Mouse (Mus musculus) lung, postnatal 0 days (tissue): ENCODE results near the gene Gpr108. TPM values are rescaled to one million over a fixed set of nuclear protein-coding genes. Genes with fewer than 3 reads are reported as not detected.

Source experiments
- ATAC-seq: fragments of 200-750 bp; cut with Nextera tagmentation; 2 replicates; pipeline ENCODE4 v1.8.0; 2017; ENCODE audit warnings: moderate library complexity
- DNase-seq: peaks from one replicate; pipeline ENCODE4 v3.0.0-alpha.2; 2016; ENCODE audit warnings: low spot score
- H3K27ac ChIP-seq: fragments of 300-500 bp; sonication (generic); 2 replicates; pipeline ENCODE4 v1.5.1; 2014; ENCODE audit warnings: antibody characterized with exemption, mild to moderate bottlenecking, low read length, mixed read lengths
- H3K27me3 ChIP-seq: fragments of 300-500 bp; sonication (generic); replicated peaks from 2 replicates; pipeline ENCODE4 v1.6.1; 2014; ENCODE audit warnings: low read length, mixed read lengths; ENCODE audit not compliant: insufficient read depth
- H3K36me3 ChIP-seq: fragments of 300-500 bp; sonication (generic); 2 replicates; pipeline ENCODE4 v1.6.1; 2014; ENCODE audit warnings: low read length, mixed read lengths; ENCODE audit not compliant: insufficient read depth
- H3K4me1 ChIP-seq: fragments of 300-500 bp; sonication (generic); 2 replicates; pipeline ENCODE4 v1.6.1; 2014; ENCODE audit warnings: antibody characterized with exemption, low read depth, low read length, mixed read lengths; ENCODE audit not compliant: insufficient read depth
- H3K4me2 ChIP-seq: fragments of 300-500 bp; sonication (generic); replicated peaks from 2 replicates; pipeline ENCODE4 v1.6.1; 2014; ENCODE audit warnings: low read depth, mild to moderate bottlenecking, low read length, moderate library complexity, mixed read lengths
- H3K4me3 ChIP-seq: fragments of 300-500 bp; sonication (generic); 2 replicates; pipeline ENCODE4 v1.5.1; 2014; ENCODE audit warnings: low read depth, low read length
- H3K9ac ChIP-seq: fragments of 300-500 bp; sonication (generic); replicated peaks from 2 replicates; pipeline ENCODE4 v1.6.1; 2014; ENCODE audit warnings: low read depth, mild to moderate bottlenecking
- H3K9me3 ChIP-seq: fragments of 300-500 bp; sonication (generic); 2 replicates; pipeline ENCODE4 v1.6.1; 2016; ENCODE audit warnings: low read length, mixed read lengths
- CTCF ChIP-seq: IDR thresholded peaks from 2 replicates; pipeline ENCODE4 v1.5.1; 2016; ENCODE audit warnings: antibody characterized with exemption, mild to moderate bottlenecking
- EP300 ChIP-seq: IDR thresholded peaks from 2 replicates; pipeline ENCODE4 v1.6.1; 2016; ENCODE audit warnings: antibody characterized with exemption, mild to moderate bottlenecking, control low read depth
- WGBS: fragments of 180-500 bp; shearing (Covaris S2); extraction: QIAGEN DNeasy Blood & Tissue Kit; methylation state at CpG from one replicate; pipeline ENCODE4 v1.1.7; 2014; 5-methylcytosine and 5-hydroxymethylcytosine counted together
- polyA plus RNA-seq: library from polyadenylated mRNA; unstranded; fragments of >200 nt; fragmentation: Nextera tagmentation; extraction: Ambion mirVana; gene quantifications from 2 replicates; pipeline ENCODE4 v1.2.1, GENCODE M21; 2015

Gpr108 gene
- polyA plus RNA-seq, 1 experiment from 2014 or later: 48.4 TPM

DNA sequence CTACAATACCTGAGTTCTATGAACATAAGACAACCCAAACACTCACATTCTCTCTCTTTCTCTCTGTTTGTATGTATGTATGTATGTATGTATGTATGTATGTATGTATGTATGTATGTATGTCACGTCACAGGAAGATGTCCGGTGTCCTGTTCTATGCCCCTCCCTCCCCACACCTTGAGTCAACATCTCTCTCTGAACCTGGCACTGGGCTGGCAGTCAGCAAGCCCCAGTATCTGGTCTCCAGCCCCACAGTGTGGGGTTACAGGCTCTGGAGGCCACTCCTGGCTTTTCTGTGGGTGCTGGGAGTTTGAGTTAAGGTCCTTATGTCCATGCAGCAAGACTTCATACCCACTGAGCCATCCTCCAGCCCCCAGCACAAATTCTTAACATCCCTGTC lies 20.8 kb downstream of the Gpr108 start:
- H3K4me1 ChIP-seq: 0 out of 2 replicates have a peak, but pooled peaks cover 10% of the 10 kb centered on the region
- no peak overlapping the region for H3K9ac ChIP-seq
- ATAC-seq: no peak
- peak overlapping the region; percentile 30; the same call in 1 of the 2 replicates for H3K4me2 ChIP-seq
- WGBS: 72% methylated on average over 2 of the region's 2 CpGs
- no peaks in the 10 kb centered on the region for H3K27me3 ChIP-seq
- no peak for DNase-seq
- no peaks in the 10 kb centered on the region for H3K36me3 ChIP-seq
- no peak for TF ChIP-seq EP300
- TF ChIP-seq CTCF: no peak
- H3K9me3 ChIP-seq: no peaks in the 10 kb centered on the region
- H3K4me3 ChIP-seq: no peak overlapping the region
- H3K27ac ChIP-seq: no peak overlapping the region; the same call in 1 of the 2 replicates

DNA sequence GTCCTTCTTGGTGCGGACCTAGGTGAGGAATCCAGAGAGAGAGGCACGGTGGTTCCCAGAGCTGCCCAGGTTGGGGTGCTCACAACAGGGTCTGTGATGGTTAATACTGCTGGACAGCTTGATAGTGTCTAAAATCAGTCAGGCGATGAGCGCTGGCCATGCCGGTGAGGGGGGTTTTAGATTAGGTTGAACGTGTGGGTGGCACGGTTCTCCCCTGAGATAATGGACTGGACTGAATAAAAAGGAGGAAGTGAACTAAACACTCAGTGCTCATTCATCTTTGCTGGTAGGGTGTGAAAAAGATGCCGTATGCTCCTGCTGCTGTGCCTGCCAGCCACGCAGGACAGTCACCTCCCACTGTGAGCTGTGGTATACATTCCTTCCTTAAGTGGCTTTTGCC lies 24.9 kb downstream of the Gpr108 start:
- H3K4me3 ChIP-seq: no peak overlapping the region
- TF ChIP-seq CTCF: no peak
- TF ChIP-seq EP300: no peak
- no peak overlapping the region for H3K9ac ChIP-seq
- no peaks in the 10 kb centered on the region for H3K27me3 ChIP-seq
- no peak overlapping the region for H3K27ac ChIP-seq
- H3K36me3 ChIP-seq: no peaks in the 10 kb centered on the region
- no peak for DNase-seq
- 63% methylated on average over 9 of the region's 9 CpGs for WGBS
- ATAC-seq: no peak
- H3K9me3 ChIP-seq: no peaks in the 10 kb centered on the region
- H3K4me1 ChIP-seq: no peaks in the 10 kb centered on the region
- no peak overlapping the region for H3K4me2 ChIP-seq

DNA sequence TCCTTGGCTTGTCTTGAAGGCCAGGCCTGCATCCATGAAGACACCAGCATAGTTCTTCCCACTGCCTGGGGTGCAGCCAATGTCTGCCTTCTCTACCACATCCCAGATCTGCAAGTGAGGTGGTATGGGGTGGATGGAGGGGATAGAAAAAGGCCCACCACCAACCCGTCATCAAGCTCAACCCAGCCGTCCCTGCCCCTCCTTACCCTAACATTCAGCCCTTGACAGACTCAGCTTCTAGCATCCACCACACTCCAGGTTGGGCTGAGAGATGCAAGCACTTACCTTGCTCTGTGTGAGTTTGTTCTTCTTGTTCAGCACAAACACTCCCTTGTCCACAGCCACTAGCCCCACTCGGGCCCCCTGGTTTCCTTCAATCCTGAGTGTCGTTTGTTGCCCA lies 26.3 kb downstream of the Gpr108 start:
- 34% methylated on average over 4 of the region's 4 CpGs for WGBS
- Histone ChIP-seq H3K4me1 (no peaks in the 10 kb centered on the region), H3K27ac (no peak overlapping the region), H3K9ac (no peak overlapping the region), H3K9me3 (no peaks in the 10 kb centered on the region), H3K36me3 (no peaks in the 10 kb centered on the region), H3K4me2 (no peak overlapping the region), H3K27me3 (no peaks in the 10 kb centered on the region), H3K4me3 (no peak overlapping the region)
- ATAC-seq (no peak), DNase-seq (no peak)
- TF ChIP-seq CTCF (no peak), EP300 (no peak)

DNA sequence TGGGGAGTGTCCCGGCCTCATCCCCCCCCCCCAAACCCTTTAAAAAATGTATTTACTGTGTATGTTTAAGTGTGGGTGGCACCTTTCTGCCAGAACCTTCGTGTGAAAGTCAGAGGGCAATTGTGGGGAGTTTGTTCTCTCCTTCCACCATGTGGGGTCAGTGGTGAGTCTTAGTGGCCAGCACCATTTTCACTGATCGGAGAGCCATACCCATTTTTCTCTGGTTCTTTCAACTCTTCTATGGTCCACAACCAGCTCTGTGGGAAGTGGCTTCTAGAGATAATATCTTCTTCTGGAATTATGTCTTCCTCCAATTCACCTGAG lies 28.4 kb downstream of the Gpr108 start:
- H3K27me3 ChIP-seq: no peaks in the 10 kb centered on the region
- H3K36me3 ChIP-seq: no peaks in the 10 kb centered on the region
- no peaks in the 10 kb centered on the region for H3K4me1 ChIP-seq
- no peak overlapping the region for H3K27ac ChIP-seq
- ATAC-seq (no peak), DNase-seq (peak; percentile 69)
- H3K9me3 ChIP-seq: no peaks in the 10 kb centered on the region
- H3K4me3 ChIP-seq: no peak overlapping the region
- TF ChIP-seq EP300 (no peak), CTCF (peak; percentile 72)
- no peak overlapping the region for H3K4me2 ChIP-seq
- no peak overlapping the region for H3K9ac ChIP-seq
- 16% methylated on average over 3 of the region's 3 CpGs for WGBS

DNA sequence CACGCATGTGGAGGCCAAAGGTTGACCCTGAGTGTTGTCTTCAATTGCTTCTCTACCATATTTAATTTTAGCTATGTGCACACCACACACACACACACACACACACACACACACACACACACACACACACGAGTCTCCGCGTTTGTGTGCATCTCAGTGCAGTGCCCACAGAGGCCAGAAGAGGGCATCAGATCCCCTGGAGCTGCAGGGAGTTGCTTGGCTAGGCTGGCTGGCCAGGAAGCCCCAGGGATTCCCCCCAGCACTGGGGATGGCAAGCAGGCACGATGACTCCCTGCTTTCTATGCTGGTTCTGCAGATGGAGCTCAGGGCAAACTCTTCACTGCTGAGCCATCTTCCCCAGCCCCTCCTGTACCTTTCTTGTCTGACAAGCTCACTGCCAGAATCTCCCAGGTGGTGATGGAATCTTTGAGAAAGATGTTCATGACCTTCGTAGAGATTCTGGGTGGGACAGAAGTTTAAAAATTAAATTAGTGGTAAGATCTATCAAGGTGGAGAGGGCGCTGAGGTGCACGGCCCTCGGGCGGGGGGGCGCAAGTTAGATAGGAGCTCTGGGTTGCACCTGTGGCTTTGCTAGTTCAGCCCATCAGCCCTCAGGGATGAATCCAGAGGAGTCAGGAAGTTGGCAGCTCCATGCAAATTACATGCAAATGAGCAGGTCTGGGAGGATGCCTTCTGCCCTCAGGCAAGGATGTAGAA lies 28.9 kb downstream of the Gpr108 start:
- Histone ChIP-seq H3K4me3 (no peak overlapping the region), H3K27ac (no peak overlapping the region), H3K4me1 (no peaks in the 10 kb centered on the region), H3K4me2 (no peak overlapping the region), H3K9me3 (no peaks in the 10 kb centered on the region), H3K27me3 (no peaks in the 10 kb centered on the region), H3K9ac (no peak overlapping the region), H3K36me3 (no peaks in the 10 kb centered on the region)
- WGBS: 25% methylated on average over 11 of the region's 11 CpGs
- TF ChIP-seq EP300 (no peak), CTCF (peak; percentile 89)
- peak; percentile 58 for DNase-seq
- peak; percentile 39 for ATAC-seq

DNA sequence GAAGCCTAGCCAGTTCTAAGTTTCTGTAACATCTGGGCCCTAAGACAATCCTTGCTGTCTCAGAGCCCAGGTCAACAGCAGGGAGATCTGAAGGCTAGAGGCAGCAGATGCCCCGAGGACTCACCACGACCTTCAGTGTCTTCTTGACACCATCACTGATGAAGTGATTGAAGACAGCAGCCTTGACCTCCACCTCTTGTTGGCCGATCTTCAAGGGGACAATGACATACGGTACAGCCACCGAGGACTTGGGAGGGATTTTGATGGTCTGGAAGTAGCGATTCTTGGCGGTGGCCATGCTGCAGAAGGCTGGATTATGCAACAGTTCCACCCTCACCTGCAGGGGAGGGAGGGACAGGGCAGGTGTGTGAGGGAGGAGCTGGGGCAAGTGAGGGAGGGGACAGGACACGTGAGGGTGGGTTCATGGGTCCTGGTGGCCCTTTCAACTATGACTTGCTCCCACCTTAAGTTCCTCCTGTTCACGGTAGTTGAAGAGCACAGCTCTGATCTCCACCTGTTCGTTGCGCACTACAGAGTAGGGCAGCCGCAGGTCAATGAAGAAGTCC lies 29.8 kb downstream of the Gpr108 start:
- Histone ChIP-seq H3K4me3 (no peak overlapping the region), H3K36me3 (no peaks in the 10 kb centered on the region), H3K9me3 (no peaks in the 10 kb centered on the region), H3K27me3 (no peaks in the 10 kb centered on the region), H3K27ac (no peak overlapping the region), H3K9ac (no peak overlapping the region), H3K4me1 (no peaks in the 10 kb centered on the region), H3K4me2 (no peak overlapping the region)
- ATAC-seq: no peak
- TF ChIP-seq CTCF (no peak), EP300 (no peak)
- no peak for DNase-seq
- WGBS: 52% methylated on average over 12 of the region's 12 CpGs
